ENCODE assay signal across 8 mouse cellular contexts in genomic region chr16:23269984-23270912, GRCm38 (mm10). TPM values are rescaled to one million over a fixed set of nuclear protein-coding genes. Genes with fewer than 3 reads are reported as not detected.
A peak's percentile ranks its signal among the peaks of the same experiment; 100 is the strongest.
DNase-seq lines count a peak whose midpoint lies in the region; ATAC-seq lines count a peak whose summit lies in the region.

No protein-coding gene starts in this region.

- peaks cover 19% of the 10 kb centered on the region for H3K4me1 ChIP-seq in forebrain, embryonic 16.5 days (replicated peaks; ENCODE audit: control insufficient read depth, insufficient read depth, low read length)
- peaks cover 18% of the 10 kb centered on the region for H3K4me1 ChIP-seq in limb, embryonic 11.5 days (ENCODE audit: control insufficient read depth, insufficient read depth, low read length)
- H3K4me1 ChIP-seq in stomach, embryonic 15.5 days, result peaks cover 27% of the 10 kb centered on the region

- no peaks in the 10 kb centered on the region for H3K9me3 ChIP-seq in forebrain, embryonic 16.5 days (ENCODE audit: control insufficient read depth, low read length)
- H3K9me3 ChIP-seq in limb, embryonic 11.5 days (ENCODE audit: control insufficient read depth, low read length), result no peaks in the 10 kb centered on the region
- no peaks in the 10 kb centered on the region for H3K9me3 ChIP-seq in stomach, embryonic 15.5 days

- peak; percentile 29 for ATAC-seq in forebrain, embryonic 16.5 days
- ATAC-seq in limb, embryonic 11.5 days (ENCODE audit: insufficient number of reproducible peaks, low FRiP score, low TSS enrichment, low read depth), result peak; percentile 85
- peak; percentile 37; the same call in 1 of the 2 replicates for ATAC-seq in stomach, embryonic 15.5 days (ENCODE audit: insufficient read depth, low FRiP score, low read depth)
- no peak for ATAC-seq in monocyte, adult 5-6 weeks (replicated peaks; ENCODE audit: insufficient number of reproducible peaks, low FRiP score, low TSS enrichment, poor library complexity, severe bottlenecking)

- no peaks in the 10 kb centered on the region for H3K36me3 ChIP-seq in forebrain, embryonic 16.5 days (ENCODE audit: control insufficient read depth, insufficient read depth)
- H3K36me3 ChIP-seq in limb, embryonic 11.5 days (ENCODE audit: control insufficient read depth, insufficient read depth, low read length), result no peaks in the 10 kb centered on the region
- no peaks in the 10 kb centered on the region for H3K36me3 ChIP-seq in stomach, embryonic 15.5 days

- 0 out of 2 replicates have a peak overlapping the region, but pooled peaks have one; percentile 16 for H3K27ac ChIP-seq in forebrain, embryonic 16.5 days (ENCODE audit: low read length)
- H3K27ac ChIP-seq in limb, embryonic 11.5 days (replicated peaks; ENCODE audit: low read depth, low read length), result peak overlapping the region; percentile 73
- H3K27ac ChIP-seq in stomach, embryonic 15.5 days, result no peak overlapping the region

- no peak overlapping the region for H3K4me3 ChIP-seq in forebrain, embryonic 16.5 days (replicated peaks; ENCODE audit: low read length)
- no peak overlapping the region for H3K4me3 ChIP-seq in limb, embryonic 11.5 days (ENCODE audit: low read depth, low read length)
- H3K4me3 ChIP-seq in stomach, embryonic 15.5 days (replicated peaks), result no peak overlapping the region

- WGBS in forebrain, embryonic 16.5 days, result 26% methylated on average over 10 of the region's 10 CpGs
- WGBS in limb, embryonic 11.5 days, result 20% methylated on average over 10 of the region's 10 CpGs
- WGBS in stomach, embryonic 15.5 days, result 32% methylated on average over 10 of the region's 10 CpGs

- H3K4me2 ChIP-seq in forebrain, embryonic 16.5 days (ENCODE audit: low read length), result no peak overlapping the region
- no peak overlapping the region for H3K4me2 ChIP-seq in limb, embryonic 11.5 days (ENCODE audit: low read depth, severe bottlenecking)
- H3K4me2 ChIP-seq in stomach, embryonic 15.5 days, result no peak overlapping the region

- peak; percentile 66 for DNase-seq in layer of hippocampus, adult 11-12 months (ENCODE audit: low spot score)
- no peak for DNase-seq in layer of hippocampus, postnatal 10 days (ENCODE audit: low spot score in 2 of 2)
- peak; percentile 70 for DNase-seq in R1 (ENCODE audit: low read depth, low spot score)
- DNase-seq in limb, embryonic 11.5 days (ENCODE audit: low spot score), result peak; percentile 62
- no peak for DNase-seq in T-cell, adult 2 months (ENCODE audit: low spot score)

- H3K27me3 ChIP-seq in forebrain, embryonic 16.5 days (replicated peaks; ENCODE audit: control insufficient read depth, insufficient read depth, low read length), result no peaks in the 10 kb centered on the region
- H3K27me3 ChIP-seq in limb, embryonic 11.5 days (ENCODE audit: control insufficient read depth, insufficient read depth, low read length), result no peaks in the 10 kb centered on the region
- H3K27me3 ChIP-seq in stomach, embryonic 15.5 days (replicated peaks), result no peaks in the 10 kb centered on the region

- H3K9ac ChIP-seq in forebrain, embryonic 16.5 days (replicated peaks; ENCODE audit: low read depth, low read length), result no peak overlapping the region
- H3K9ac ChIP-seq in limb, embryonic 11.5 days (ENCODE audit: low read length), result no peak overlapping the region
- H3K9ac ChIP-seq in stomach, embryonic 15.5 days, result no peak overlapping the region

RNA-seq across cellular contexts. Expression of gene St6gal1, which starts 45.7 kb away (rescaled TPM):
- total RNA-seq in layer of hippocampus, postnatal 10 days (2021), result 10 to 100 TPM; 12.8 to 15.5 TPM
- polyA plus RNA-seq in forebrain, embryonic 16.5 days (2015; fragmentation: Nextera tagmentation; extraction: Ambion mirVana), result 50.4 and 61.7 TPM in 2 replicates
- polyA plus RNA-seq in limb, embryonic 11.5 days (2014; fragmentation: Nextera tagmentation; extraction: Ambion mirVana), result 29.1 and 30.4 TPM in 2 replicates
- 16.3 and 18.0 TPM in 2 replicates for polyA plus RNA-seq in stomach, embryonic 15.5 days (2015; fragmentation: Nextera tagmentation; extraction: Ambion mirVana)
- 27.2 to 29.6 TPM (median 27.3 TPM) in 3 replicates for total RNA-seq in monocyte, adult 5-6 weeks (2017)

Comparison
In these comparisons a context has a peak if more than half of its experiments do, and no peak if none do; other contexts are left out.
1. DNase-seq: peak in layer of hippocampus, adult 11-12 months (single experiment), R1 (single experiment) and limb, embryonic 11.5 days (single experiment); none in layer of hippocampus, postnatal 10 days (0 of 2) and T-cell, adult 2 months (single experiment).